Mouse (Mus musculus) thymus, adult 2 months (tissue): Measurements from ENCODE around the gene Tmem136.

Experiments used
- CTCF ChIP-seq: fragments of 200-500 bp; IDR thresholded peaks from 2 replicates; pipeline ENCODE4 v1.5.1; 2012; ENCODE audit warnings: mild to moderate bottlenecking, control low read depth, low read length, moderate library complexity, borderline replicate concordance; ENCODE audit not compliant: control insufficient read depth, poor library complexity, insufficient read depth; ENCODE audit errors: extremely low read depth
- POLR2A ChIP-seq: fragments of 200-500 bp; IDR thresholded peaks from 2 replicates; pipeline ENCODE4 v1.6.1; 2012; ENCODE audit warnings: mild to moderate bottlenecking, low read length, control low read depth, moderate library complexity; ENCODE audit not compliant: control insufficient read depth, poor library complexity, insufficient read depth; ENCODE audit errors: extremely low read depth

DNA sequence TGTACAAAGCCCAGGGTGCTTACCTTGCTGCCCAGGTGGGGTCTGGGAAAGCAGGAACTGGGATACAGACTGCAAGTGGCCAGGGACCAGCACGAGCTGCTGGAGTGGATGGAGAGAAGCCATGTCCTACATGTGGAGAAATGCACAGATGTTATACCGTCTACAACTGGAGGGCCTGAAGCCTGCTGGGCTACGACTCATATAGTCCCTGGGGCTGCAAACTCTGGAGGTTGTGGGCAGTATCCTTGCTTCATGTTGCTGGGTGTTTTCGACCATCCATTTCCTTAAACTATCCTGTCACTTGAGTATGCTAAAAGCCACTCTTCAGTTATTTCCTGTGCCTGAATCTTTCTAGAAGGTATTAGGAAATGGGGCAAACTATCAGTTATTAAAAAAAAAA lies 28.8 kb upstream of the Tmem136 start:
- TF ChIP-seq POLR2A = no peak
- TF ChIP-seq CTCF = no peak
